Mouse (Mus musculus) midbrain, embryonic 15.5 days (tissue): Measurements from ENCODE around the gene Agap1. TPM values are rescaled to one million over a fixed set of nuclear protein-coding genes. Genes with fewer than 3 reads are reported as not detected.

Experiments used
- ATAC-seq: fragments of 200-750 bp; cut with Nextera tagmentation; replicated peaks from 2 replicates; pipeline ENCODE4 v1.8.0; 2017; ENCODE audit warnings: moderate TSS enrichment
- H3K27ac ChIP-seq: fragments of 300-500 bp; sonication (generic); 2 replicates; pipeline ENCODE4 v1.5.1; 2015; ENCODE audit warnings: mild to moderate bottlenecking, inconsistent platforms
- H3K27me3 ChIP-seq: fragments of 300-500 bp; sonication (generic); replicated peaks from 2 replicates; pipeline ENCODE4 v1.6.1; 2015; ENCODE audit warnings: inconsistent platforms
- H3K36me3 ChIP-seq: fragments of 300-500 bp; sonication (generic); replicated peaks from 2 replicates; pipeline ENCODE4 v1.6.1; 2015; ENCODE audit warnings: inconsistent platforms
- H3K4me1 ChIP-seq: fragments of 300-500 bp; sonication (generic); 2 replicates; pipeline ENCODE4 v1.6.1; 2015; ENCODE audit warnings: inconsistent platforms
- H3K4me2 ChIP-seq: fragments of 300-500 bp; sonication (generic); 2 replicates; pipeline ENCODE4 v1.6.1; 2015; ENCODE audit warnings: inconsistent platforms, mild to moderate bottlenecking, moderate library complexity
- H3K4me3 ChIP-seq: fragments of 300-500 bp; sonication (generic); 2 replicates; pipeline ENCODE4 v1.5.1; 2015; ENCODE audit warnings: mild to moderate bottlenecking, inconsistent platforms
- H3K9ac ChIP-seq: fragments of 300-500 bp; sonication (generic); 2 replicates; pipeline ENCODE4 v1.6.1; 2015; ENCODE audit warnings: mild to moderate bottlenecking, inconsistent platforms
- H3K9me3 ChIP-seq: fragments of 300-500 bp; sonication (generic); 2 replicates; pipeline ENCODE4 v1.6.1; 2016; ENCODE audit warnings: inconsistent platforms
- WGBS: fragments of 180-500 bp; shearing (Covaris S2); methylation state at CpG from one replicate; pipeline ENCODE4 v1.1.7; 2015; ENCODE audit warnings: mixed read lengths; 5-methylcytosine and 5-hydroxymethylcytosine counted together
- polyA plus RNA-seq: library from polyadenylated mRNA; unstranded; fragments of >200 nt; fragmentation: Nextera tagmentation; extraction: Ambion mirVana; gene quantifications from 2 replicates; pipeline ENCODE4 v1.2.1, GENCODE M21; 2015

Gene Agap1
- polyA plus RNA-seq, 1 experiment from 2014 or later = 63.6 TPM

GRCm38 (mm10) chr1:89598906-89599305 is 144.3 kb downstream of the Agap1 start:
- 86% methylated on average over 5 of the region's 5 CpGs for WGBS
- Histone ChIP-seq H3K4me1 (peaks cover 64% of the 10 kb centered on the region), H3K27ac (no peak overlapping the region), H3K4me3 (no peak overlapping the region), H3K36me3 (no peaks in the 10 kb centered on the region), H3K4me2 (no peak overlapping the region), H3K27me3 (no peaks in the 10 kb centered on the region), H3K9ac (no peak overlapping the region), H3K9me3 (no peaks in the 10 kb centered on the region)
- ATAC-seq = no peak

- no peaks in the 10 kb centered on the region for H3K36me3 ChIP-seq
- ATAC-seq = no peak
- peak overlapping the region; percentile 48; the same call in 1 of the 2 replicates for H3K27ac ChIP-seq
- no peaks in the 10 kb centered on the region for H3K9me3 ChIP-seq
- H3K9ac ChIP-seq = no peak overlapping the region
- peaks cover 58% of the 10 kb centered on the region for H3K4me1 ChIP-seq
- WGBS = 85% methylated on average over 11 of the region's 11 CpGs
- H3K4me3 ChIP-seq = no peak overlapping the region
- no peaks in the 10 kb centered on the region for H3K27me3 ChIP-seq
- no peak overlapping the region for H3K4me2 ChIP-seq
Measured at GRCm38 (mm10) chr1:89599983-89600741, 145.6 kb downstream of the Agap1 start.

- Histone ChIP-seq H3K4me3 (no peak overlapping the region), H3K4me1 (peaks cover 60% of the 10 kb centered on the region), H3K9me3 (no peaks in the 10 kb centered on the region), H3K36me3 (no peaks in the 10 kb centered on the region), H3K4me2 (no peak overlapping the region), H3K27ac (no peak overlapping the region), H3K9ac (no peak overlapping the region), H3K27me3 (no peaks in the 10 kb centered on the region)
- 87% methylated on average over 7 of the region's 7 CpGs for WGBS
- no peak for ATAC-seq
Measured at GRCm38 (mm10) chr1:89601349-89601748, 146.7 kb downstream of the Agap1 start.

- H3K27ac ChIP-seq = no peak overlapping the region
- no peak overlapping the region for H3K4me3 ChIP-seq
- peaks cover 73% of the 10 kb centered on the region for H3K4me1 ChIP-seq
- H3K9ac ChIP-seq = no peak overlapping the region
- H3K36me3 ChIP-seq = no peaks in the 10 kb centered on the region
- H3K4me2 ChIP-seq = no peak overlapping the region
- H3K9me3 ChIP-seq = no peaks in the 10 kb centered on the region
- no peaks in the 10 kb centered on the region for H3K27me3 ChIP-seq
- no peak for ATAC-seq
- WGBS = 41% methylated on average over 7 of the region's 7 CpGs
Measured at GRCm38 (mm10) chr1:89602879-89603278, 148.3 kb downstream of the Agap1 start.

GRCm38 (mm10) chr1:89606612-89607011 is 152.0 kb downstream of the Agap1 start:
- H3K27ac ChIP-seq = peak overlapping the region; percentile 35; the same call in 1 of the 2 replicates
- no peak overlapping the region for H3K9ac ChIP-seq
- no peaks in the 10 kb centered on the region for H3K9me3 ChIP-seq
- no peak overlapping the region for H3K4me2 ChIP-seq
- H3K4me3 ChIP-seq = no peak overlapping the region
- H3K4me1 ChIP-seq = peaks cover 40% of the 10 kb centered on the region
- ATAC-seq = peak; percentile 60
- WGBS = 38% methylated on average over 5 of the region's 5 CpGs
- no peaks in the 10 kb centered on the region; the same call in 1 of the 2 replicates for H3K36me3 ChIP-seq
- no peaks in the 10 kb centered on the region for H3K27me3 ChIP-seq

GRCm38 (mm10) chr1:89608766-89609165 is 154.2 kb downstream of the Agap1 start:
- Histone ChIP-seq H3K4me2 (no peak overlapping the region), H3K9ac (no peak overlapping the region), H3K9me3 (no peaks in the 10 kb centered on the region), H3K27me3 (no peaks in the 10 kb centered on the region), H3K36me3 (no peaks in the 10 kb centered on the region; the same call in 1 of the 2 replicates), H3K4me3 (no peak overlapping the region), H3K27ac (no peak overlapping the region), H3K4me1 (peaks cover 23% of the 10 kb centered on the region)
- WGBS = 98% methylated on average over 4 of the region's 4 CpGs
- ATAC-seq = no peak

GRCm38 (mm10) chr1:89609964-89610363 is 155.4 kb downstream of the Agap1 start:
- Histone ChIP-seq H3K9ac (no peak overlapping the region), H3K9me3 (no peaks in the 10 kb centered on the region), H3K36me3 (no peaks in the 10 kb centered on the region; the same call in 1 of the 2 replicates), H3K4me1 (peaks cover 19% of the 10 kb centered on the region), H3K27ac (no peak overlapping the region), H3K4me3 (no peak overlapping the region), H3K27me3 (no peaks in the 10 kb centered on the region), H3K4me2 (no peak overlapping the region)
- ATAC-seq = no peak
- 89% methylated on average over 5 of the region's 5 CpGs for WGBS

- H3K4me2 ChIP-seq = no peak overlapping the region
- H3K27ac ChIP-seq = no peak overlapping the region
- H3K4me1 ChIP-seq = peaks cover 16% of the 10 kb centered on the region
- H3K36me3 ChIP-seq = no peaks in the 10 kb centered on the region; the same call in 1 of the 2 replicates
- 87% methylated on average over 6 of the region's 6 CpGs for WGBS
- no peak overlapping the region for H3K4me3 ChIP-seq
- H3K9ac ChIP-seq = no peak overlapping the region
- H3K27me3 ChIP-seq = no peaks in the 10 kb centered on the region
- ATAC-seq = no peak
- H3K9me3 ChIP-seq = no peaks in the 10 kb centered on the region
Measured at GRCm38 (mm10) chr1:89611521-89611920, 156.9 kb downstream of the Agap1 start.

- no peaks in the 10 kb centered on the region; the same call in 1 of the 2 replicates for H3K36me3 ChIP-seq
Measured at GRCm38 (mm10) chr1:89613234-89613870, 158.7 kb downstream of the Agap1 start.

GRCm38 (mm10) chr1:89616556-89616955 is 161.9 kb downstream of the Agap1 start:
- Histone ChIP-seq H3K4me3 (no peak overlapping the region), H3K4me1 (no peaks in the 10 kb centered on the region), H3K9me3 (no peaks in the 10 kb centered on the region), H3K27me3 (no peaks in the 10 kb centered on the region), H3K36me3 (no peaks in the 10 kb centered on the region; the same call in 1 of the 2 replicates), H3K9ac (no peak overlapping the region), H3K4me2 (no peak overlapping the region), H3K27ac (no peak overlapping the region)
- no peak for ATAC-seq
- WGBS = 83% methylated on average over 6 of the region's 6 CpGs

More at GRCm38 (mm10) chr1:89613234-89613870, 158.7 kb downstream of the Agap1 start:
- Histone ChIP-seq H3K9ac (no peak overlapping the region), H3K4me3 (no peak overlapping the region), H3K27ac (no peak overlapping the region), H3K4me1 (no peaks in the 10 kb centered on the region), H3K27me3 (no peaks in the 10 kb centered on the region), H3K4me2 (no peak overlapping the region), H3K9me3 (no peaks in the 10 kb centered on the region)
- no peak for ATAC-seq
- WGBS = 72% methylated on average over 5 of the region's 5 CpGs

GRCm38 (mm10) chr1:89617336-89617735 is 162.7 kb downstream of the Agap1 start:
- WGBS = 92% methylated on average over 9 of the region's 9 CpGs
- no peak overlapping the region for H3K9ac ChIP-seq
- no peaks in the 10 kb centered on the region for H3K27me3 ChIP-seq
- H3K27ac ChIP-seq = no peak overlapping the region
- no peak overlapping the region for H3K4me3 ChIP-seq
- no peaks in the 10 kb centered on the region for H3K9me3 ChIP-seq
- H3K4me1 ChIP-seq = peaks cover 5% of the 10 kb centered on the region; the same call in 1 of the 2 replicates
- ATAC-seq = no peak
- H3K4me2 ChIP-seq = no peak overlapping the region
- no peaks in the 10 kb centered on the region for H3K36me3 ChIP-seq

- ATAC-seq = no peak
- Histone ChIP-seq H3K9me3 (no peaks in the 10 kb centered on the region), H3K4me2 (no peak overlapping the region), H3K4me1 (peaks cover 5% of the 10 kb centered on the region; the same call in 1 of the 2 replicates), H3K36me3 (no peaks in the 10 kb centered on the region), H3K27ac (no peak overlapping the region), H3K27me3 (no peaks in the 10 kb centered on the region), H3K4me3 (no peak overlapping the region), H3K9ac (no peak overlapping the region)
- WGBS = 71% methylated on average over 2 of the region's 2 CpGs
Measured at GRCm38 (mm10) chr1:89619963-89620362, 165.4 kb downstream of the Agap1 start.
